Mouse (Mus musculus) liver, adult 2 months (tissue): ENCODE measurements at regions not wholly inside any gene's neighbourhood (a gene's known extent, or its start where the extent isn't known, plus 50 kb on each side); places are given as distances from the start of the nearest gene placed in this dataset.

Source experiments
- DNase-seq: peaks from one replicate; pipeline ENCODE4 v3.0.0-alpha.2; 2011; ENCODE audit warnings: low read depth, low spot score; ENCODE audit errors: extremely low read depth
- H3K27ac ChIP-seq: fragments of 200-500 bp; replicated peaks from 2 replicates; pipeline ENCODE4 v1.5.1; 2012; ENCODE audit warnings: low read depth, mild to moderate bottlenecking, control low read depth, inconsistent platforms, low read length; ENCODE audit not compliant: insufficient read depth
- H3K27me3 ChIP-seq: fragments of 200-500 bp; 2 replicates; pipeline ENCODE4 v1.6.1; 2012; ENCODE audit warnings: mild to moderate bottlenecking, moderate library complexity, low read length, inconsistent platforms; ENCODE audit not compliant: control insufficient read depth, insufficient read depth
- H3K36me3 ChIP-seq: fragments of 200-500 bp; 2 replicates; pipeline ENCODE4 v1.6.1; 2012; ENCODE audit warnings: low read length, inconsistent platforms; ENCODE audit not compliant: control insufficient read depth, insufficient read depth
- H3K4me1 ChIP-seq: fragments of 200-500 bp; 2 replicates; pipeline ENCODE4 v1.6.1; 2011; ENCODE audit warnings: low read length; ENCODE audit not compliant: control insufficient read depth, insufficient read depth
- H3K4me3 ChIP-seq: fragments of 200-500 bp; 2 replicates; pipeline ENCODE4 v1.5.1; 2011; ENCODE audit warnings: low read depth, mild to moderate bottlenecking, control low read depth, low read length, moderate library complexity; ENCODE audit not compliant: insufficient read depth
- H3K79me2 ChIP-seq: fragments of 200-500 bp; 2 replicates; pipeline ENCODE4 v1.6.1; 2012; ENCODE audit warnings: inconsistent platforms, mild to moderate bottlenecking, low read length, moderate library complexity; ENCODE audit not compliant: control insufficient read depth, insufficient read depth
- H3K9ac ChIP-seq: fragments of 200-500 bp; 2 replicates; pipeline ENCODE4 v1.6.1; 2012; ENCODE audit warnings: low read depth, mild to moderate bottlenecking, control low read depth, inconsistent platforms, low read length
- CTCF ChIP-seq: fragments of 200-500 bp; IDR thresholded peaks from 2 replicates; pipeline ENCODE4 v1.5.1; 2011; ENCODE audit warnings: low read depth, low read length, control low read depth
- POLR2A ChIP-seq: fragments of 200-500 bp; IDR thresholded peaks from 2 replicates; pipeline ENCODE4 v1.6.1; 2011; ENCODE audit warnings: low read length, control low read depth; ENCODE audit not compliant: insufficient read depth; ENCODE audit errors: extremely low read depth
- WGBS: fragments of 180-500 bp; shearing (Covaris S2); methylation state at CpG from one replicate; pipeline ENCODE4 v1.1.7; 2018; 5-methylcytosine and 5-hydroxymethylcytosine counted together

DNA sequence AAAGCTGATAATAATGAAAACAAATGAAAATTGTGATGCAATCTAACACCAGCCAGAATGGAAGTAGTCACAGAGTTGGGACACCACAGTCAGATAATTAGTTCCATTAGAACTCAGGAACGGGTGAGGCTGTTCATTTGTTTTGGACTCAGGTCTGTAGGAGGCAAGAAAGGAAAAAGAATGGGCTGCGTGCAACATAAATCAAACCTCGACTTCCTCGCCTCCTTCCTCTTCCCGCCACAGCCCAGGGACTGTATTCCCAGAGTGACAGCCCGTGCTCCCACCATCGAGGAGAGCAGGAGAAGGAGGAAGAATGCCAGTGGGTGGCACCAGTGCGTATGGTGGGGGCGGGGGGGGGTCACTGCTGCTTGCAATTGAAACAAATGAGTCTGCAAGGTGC, 339.2 kb upstream of the 4930535I16Rik start:
- Histone ChIP-seq H3K4me1 (no peaks in the 10 kb centered on the region), H3K79me2 (no peaks in the 10 kb centered on the region), H3K9ac (no peak overlapping the region), H3K4me3 (no peak overlapping the region), H3K27me3 (no peaks in the 10 kb centered on the region), H3K36me3 (no peaks in the 10 kb centered on the region), H3K27ac (no peak overlapping the region)
- 46% methylated on average over 9 of the region's 9 CpGs for WGBS
- TF ChIP-seq POLR2A (no peak), CTCF (no peak)
- DNase-seq, result no peak

- Histone ChIP-seq H3K4me1 (no peaks in the 10 kb centered on the region), H3K9ac (no peak overlapping the region), H3K36me3 (no peaks in the 10 kb centered on the region), H3K79me2 (no peaks in the 10 kb centered on the region), H3K27ac (no peak overlapping the region), H3K27me3 (no peaks in the 10 kb centered on the region), H3K4me3 (no peak overlapping the region)
- TF ChIP-seq CTCF, result no peak
- TF ChIP-seq POLR2A, result no peak
- WGBS, result 81% methylated on average over 7 of the region's 7 CpGs
- DNase-seq, result no peak
Measured at GRCm38 (mm10) chr4:124256515-124256914, 338.7 kb upstream of the 4930535I16Rik start.

DNA sequence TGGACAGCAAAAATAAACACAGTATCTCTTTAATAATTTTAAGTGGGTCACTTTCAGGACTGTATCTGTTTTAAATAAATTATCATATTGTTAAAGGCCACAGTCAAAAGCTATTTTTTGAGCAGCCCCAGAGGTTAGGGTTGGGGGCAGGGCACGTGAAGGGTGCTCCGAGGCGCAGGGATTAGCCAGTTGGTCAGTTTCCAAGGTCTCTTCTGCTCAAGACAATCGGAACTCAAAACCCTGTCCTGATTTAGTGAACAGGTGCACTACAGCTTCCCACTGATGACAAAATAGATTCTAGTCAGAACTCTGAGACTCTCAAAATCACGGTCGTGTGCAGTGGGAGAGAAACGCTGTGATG, 337.3 kb upstream of the 4930535I16Rik start:
- 73% methylated on average over 7 of the region's 7 CpGs for WGBS
- Histone ChIP-seq H3K9ac (no peak overlapping the region), H3K27me3 (no peaks in the 10 kb centered on the region), H3K36me3 (no peaks in the 10 kb centered on the region), H3K4me3 (no peak overlapping the region), H3K27ac (no peak overlapping the region), H3K79me2 (no peaks in the 10 kb centered on the region), H3K4me1 (no peaks in the 10 kb centered on the region)
- no peak for TF ChIP-seq CTCF
- TF ChIP-seq POLR2A, result no peak
- DNase-seq, result no peak

- DNase-seq, result no peak
- no peaks in the 10 kb centered on the region for H3K79me2 ChIP-seq
Measured at GRCm38 (mm10) chr4:124254446-124255182, 336.8 kb upstream of the 4930535I16Rik start.

GRCm38 (mm10) chr4:124241600-124241999, 323.8 kb upstream of the 4930535I16Rik start:
- H3K9ac ChIP-seq, result no peak overlapping the region
- 23% methylated on average over 13 of the region's 13 CpGs for WGBS

More at GRCm38 (mm10) chr4:124254446-124255182, 336.8 kb upstream of the 4930535I16Rik start:
- no peaks in the 10 kb centered on the region for H3K27me3 ChIP-seq
- TF ChIP-seq CTCF, result no peak
- TF ChIP-seq POLR2A, result no peak
- no peaks in the 10 kb centered on the region for H3K4me1 ChIP-seq
- H3K27ac ChIP-seq, result no peak overlapping the region
- H3K4me3 ChIP-seq, result no peak overlapping the region
- 75% methylated on average over 22 of the region's 22 CpGs for WGBS
- H3K36me3 ChIP-seq, result no peaks in the 10 kb centered on the region
- no peak overlapping the region for H3K9ac ChIP-seq

GRCm38 (mm10) chr4:124236476-124236875, 318.7 kb upstream of the 4930535I16Rik start:
- H3K27me3 ChIP-seq, result no peaks in the 10 kb centered on the region; the same call in 1 of the 2 replicates
- no peak overlapping the region for H3K4me3 ChIP-seq
- no peak for TF ChIP-seq POLR2A
- TF ChIP-seq CTCF, result no peak
- no peak overlapping the region for H3K27ac ChIP-seq
- no peaks in the 10 kb centered on the region for H3K4me1 ChIP-seq
- no peaks in the 10 kb centered on the region for H3K36me3 ChIP-seq
- H3K9ac ChIP-seq, result no peak overlapping the region
- no peak for DNase-seq
- H3K79me2 ChIP-seq, result no peaks in the 10 kb centered on the region
- WGBS, result 60% methylated on average over 16 of the region's 16 CpGs

More at GRCm38 (mm10) chr4:124241600-124241999, 323.8 kb upstream of the 4930535I16Rik start:
- Histone ChIP-seq H3K79me2 (no peaks in the 10 kb centered on the region), H3K36me3 (no peaks in the 10 kb centered on the region), H3K4me1 (no peaks in the 10 kb centered on the region), H3K4me3 (no peak overlapping the region), H3K27me3 (peaks cover 3% of the 10 kb centered on the region; the same call in 1 of the 2 replicates), H3K27ac (no peak overlapping the region)
- DNase-seq, result no peak
- TF ChIP-seq CTCF, result no peak
- no peak for TF ChIP-seq POLR2A
